Mouse (Mus musculus): ENCODE data around the gene Peg10. TPM values are rescaled to one million over a fixed set of nuclear protein-coding genes. Genes with fewer than 3 reads are reported as not detected.
A peak's percentile ranks its signal among the peaks of the same experiment; 100 is the strongest.
"Not testable (repeated sequence)": the region's sequence is repeated elsewhere in the genome, so short reads cannot be mapped to it uniquely, and the experiment has no call there.

Gene Peg10
- polyA plus RNA-seq, 1 experiment from 2014 or later: 9.8 TPM

DNA sequence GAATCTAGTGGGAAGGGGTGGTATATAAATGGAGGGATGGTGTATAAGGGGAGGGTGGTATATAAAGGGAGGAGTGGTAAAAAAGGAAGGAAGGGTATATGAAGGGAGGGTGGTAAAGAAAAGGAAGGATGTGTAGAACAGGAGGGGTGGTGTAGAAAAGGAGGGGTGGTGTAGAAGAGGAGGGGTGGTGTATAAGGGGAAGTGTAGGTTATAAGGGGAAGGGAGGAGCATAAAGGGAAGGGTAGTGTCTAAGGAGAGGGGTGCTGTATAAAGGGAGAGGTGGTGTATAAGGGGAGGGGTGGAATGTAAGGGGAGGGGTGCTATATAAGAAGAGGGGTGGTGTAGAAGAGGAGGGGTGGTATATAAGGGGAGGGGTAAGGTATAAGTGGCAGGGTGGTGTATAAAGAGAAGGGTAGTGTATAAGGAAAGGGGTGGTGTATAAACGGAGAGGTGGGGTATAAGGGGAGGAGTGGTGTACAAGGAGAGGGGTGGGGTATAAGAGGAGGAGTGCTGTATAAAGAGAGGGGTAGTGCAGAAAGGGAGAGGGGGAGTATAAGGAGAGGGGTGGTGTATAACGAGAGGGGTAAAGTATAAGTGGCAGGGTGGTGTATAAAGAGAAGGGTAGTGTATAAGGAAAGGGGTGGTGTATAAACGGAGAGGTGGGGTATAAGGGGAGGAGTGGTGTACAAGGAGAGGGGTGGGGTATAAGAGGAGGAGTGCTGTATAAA, 14.5 kb downstream of the Peg10 start:
- not testable (repeated sequence) for H3K4me1 ChIP-seq (ENCODE audit: control insufficient read depth, insufficient read depth, low read length); H3K9me3 ChIP-seq (replicated peaks; ENCODE audit: control insufficient read depth, low read length); H3K36me3 ChIP-seq (ENCODE audit: control insufficient read depth, insufficient read depth, low read length); H3K4me3 ChIP-seq (ENCODE audit: low read depth, low read length); H3K27me3 ChIP-seq (replicated peaks; ENCODE audit: control insufficient read depth, insufficient read depth, low read length); ATAC-seq; H3K4me2 ChIP-seq (ENCODE audit: low read length); DNase-seq (ENCODE audit: low spot score); H3K9ac ChIP-seq (ENCODE audit: low read length); H3K27ac ChIP-seq (ENCODE audit: low read depth, low read length)
- WGBS: 41% methylated on average over 3 of the region's 3 CpGs

DNA sequence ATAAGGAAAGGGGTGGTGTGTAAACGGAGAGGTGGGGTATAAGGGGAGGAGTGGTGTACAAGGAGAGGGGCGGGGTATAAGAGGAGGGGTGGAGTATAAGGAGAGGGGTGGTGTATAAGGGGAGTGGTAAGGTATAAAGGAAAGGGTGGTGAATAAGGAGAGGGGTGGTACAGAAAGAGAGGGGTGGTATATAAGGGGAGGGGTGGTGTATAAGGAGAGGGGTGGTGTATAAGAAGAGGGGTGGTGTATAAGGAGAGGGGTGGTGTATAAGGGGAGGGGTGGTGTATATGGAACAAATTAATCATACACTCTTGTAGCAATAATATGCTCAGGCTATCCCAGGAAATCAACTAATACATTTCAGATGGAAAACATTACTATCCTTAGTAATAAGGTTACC, 15.1 kb downstream of the Peg10 start:
- no peaks in the 10 kb centered on the region for H3K4me1 ChIP-seq (ENCODE audit: control insufficient read depth, insufficient read depth, low read length)
- ATAC-seq: peak; percentile 96
- WGBS: 49% methylated on average over 2 of the region's 2 CpGs

DNA sequence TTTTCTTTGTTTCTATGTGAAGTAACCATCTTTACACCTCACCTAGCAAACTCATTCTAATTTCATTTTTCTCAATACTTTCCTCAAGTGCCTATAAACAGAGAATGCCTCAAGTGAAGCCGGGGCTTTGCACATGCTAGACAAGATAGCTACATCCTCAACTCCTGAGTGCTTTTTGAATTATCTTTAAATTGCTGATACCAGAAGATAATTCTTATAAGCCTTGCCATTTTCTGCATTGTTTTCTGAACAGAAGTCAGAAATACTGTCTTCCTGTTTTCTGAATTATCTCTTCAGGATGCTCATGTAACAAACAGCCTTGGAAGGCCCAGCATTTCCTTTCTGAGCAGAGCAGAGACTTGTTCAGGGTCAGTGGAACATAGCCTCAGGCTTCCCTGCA, 49.2 kb downstream of the Peg10 start:
- no peak overlapping the region for H3K27ac ChIP-seq (ENCODE audit: low read depth, low read length)
- H3K27me3 ChIP-seq (replicated peaks; ENCODE audit: control insufficient read depth, insufficient read depth, low read length): no peaks in the 10 kb centered on the region
- H3K9me3 ChIP-seq (replicated peaks; ENCODE audit: control insufficient read depth, low read length): no peaks in the 10 kb centered on the region; the same call in 1 of the 2 replicates
- no peak overlapping the region for H3K4me3 ChIP-seq (ENCODE audit: low read depth, low read length)
- H3K4me1 ChIP-seq (ENCODE audit: control insufficient read depth, insufficient read depth, low read length): no peaks in the 10 kb centered on the region
- no peak for ATAC-seq
- no peak overlapping the region for H3K4me2 ChIP-seq (ENCODE audit: low read length)
- 98% methylated on average over 1 of the region's 1 CpGs for WGBS
- no peak overlapping the region for H3K9ac ChIP-seq (ENCODE audit: low read length)
- DNase-seq (ENCODE audit: low spot score): no peak
- no peaks in the 10 kb centered on the region for H3K36me3 ChIP-seq (ENCODE audit: control insufficient read depth, insufficient read depth, low read length)

More for the DNA sequence above, 15.1 kb downstream of the Peg10 start:
- Histone ChIP-seq H3K27ac (ENCODE audit: low read depth, low read length) (no peak overlapping the region), H3K9ac (ENCODE audit: low read length) (no peak overlapping the region), H3K4me2 (ENCODE audit: low read length) (no peak overlapping the region), H3K4me3 (ENCODE audit: low read depth, low read length) (no peak overlapping the region), H3K27me3 (replicated peaks; ENCODE audit: control insufficient read depth, insufficient read depth, low read length) (no peaks in the 10 kb centered on the region), H3K9me3 (replicated peaks; ENCODE audit: control insufficient read depth, low read length) (no peaks in the 10 kb centered on the region), H3K36me3 (ENCODE audit: control insufficient read depth, insufficient read depth, low read length) (no peaks in the 10 kb centered on the region)
- no peak for DNase-seq (ENCODE audit: low spot score)

DNA sequence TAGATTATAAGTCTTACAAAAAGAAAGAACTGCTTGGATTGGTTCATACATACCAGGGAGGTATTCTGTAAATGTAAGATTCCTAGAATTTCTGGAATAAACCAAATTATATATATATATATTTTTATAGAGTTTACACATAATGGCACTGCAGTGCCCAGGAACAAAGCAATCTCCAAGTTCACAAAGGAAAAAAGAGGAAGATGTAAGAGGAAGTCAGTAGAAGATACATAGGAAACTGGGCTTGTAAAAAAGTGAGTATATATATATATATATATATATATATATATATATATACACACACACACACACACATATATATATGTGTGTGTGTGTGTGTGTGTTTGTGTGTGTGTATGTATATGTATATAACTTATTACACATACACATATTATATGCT, 50.2 kb downstream of the Peg10 start:
- H3K9ac ChIP-seq (ENCODE audit: low read length); H3K27ac ChIP-seq (ENCODE audit: low read depth, low read length); H3K36me3 ChIP-seq (ENCODE audit: control insufficient read depth, insufficient read depth, low read length); H3K4me3 ChIP-seq (ENCODE audit: low read depth, low read length); H3K9me3 ChIP-seq (replicated peaks; ENCODE audit: control insufficient read depth, low read length); ATAC-seq; H3K4me2 ChIP-seq (ENCODE audit: low read length); DNase-seq (ENCODE audit: low spot score); H3K4me1 ChIP-seq (ENCODE audit: control insufficient read depth, insufficient read depth, low read length); H3K27me3 ChIP-seq (replicated peaks; ENCODE audit: control insufficient read depth, insufficient read depth, low read length): not testable (repeated sequence)

DNA sequence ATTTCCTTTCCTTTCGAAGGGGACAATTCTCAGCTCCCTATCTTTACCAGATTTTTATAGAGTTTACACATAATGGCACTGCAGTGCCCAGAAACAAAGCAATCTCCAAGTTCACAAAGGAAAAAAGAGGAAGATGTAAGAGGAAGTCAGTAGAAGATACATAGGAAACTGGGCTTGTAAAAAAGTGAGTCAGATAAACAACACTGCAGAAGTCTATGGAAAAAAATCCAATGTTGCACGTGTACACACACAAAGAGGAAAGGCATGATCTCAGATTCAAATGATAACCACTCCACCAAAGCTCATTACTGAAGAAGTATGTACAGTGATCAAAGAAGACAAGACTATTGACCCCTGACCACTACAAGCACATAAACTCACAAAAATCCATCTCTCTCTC, 51.3 kb downstream of the Peg10 start:
- no peak for DNase-seq (ENCODE audit: low spot score)
- 86% methylated on average over 2 of the region's 2 CpGs for WGBS
- no peaks in the 10 kb centered on the region for H3K27me3 ChIP-seq (replicated peaks; ENCODE audit: control insufficient read depth, insufficient read depth, low read length)
- no peaks in the 10 kb centered on the region for H3K36me3 ChIP-seq (ENCODE audit: control insufficient read depth, insufficient read depth, low read length)
- H3K4me2 ChIP-seq (ENCODE audit: low read length): no peak overlapping the region
- H3K9ac ChIP-seq (ENCODE audit: low read length): no peak overlapping the region
- H3K27ac ChIP-seq (ENCODE audit: low read depth, low read length): no peak overlapping the region
- no peak overlapping the region for H3K4me3 ChIP-seq (ENCODE audit: low read depth, low read length)
- no peak for ATAC-seq
- H3K9me3 ChIP-seq (replicated peaks; ENCODE audit: control insufficient read depth, low read length): no peaks in the 10 kb centered on the region; the same call in 1 of the 2 replicates
- H3K4me1 ChIP-seq (ENCODE audit: control insufficient read depth, insufficient read depth, low read length): no peaks in the 10 kb centered on the region

DNA sequence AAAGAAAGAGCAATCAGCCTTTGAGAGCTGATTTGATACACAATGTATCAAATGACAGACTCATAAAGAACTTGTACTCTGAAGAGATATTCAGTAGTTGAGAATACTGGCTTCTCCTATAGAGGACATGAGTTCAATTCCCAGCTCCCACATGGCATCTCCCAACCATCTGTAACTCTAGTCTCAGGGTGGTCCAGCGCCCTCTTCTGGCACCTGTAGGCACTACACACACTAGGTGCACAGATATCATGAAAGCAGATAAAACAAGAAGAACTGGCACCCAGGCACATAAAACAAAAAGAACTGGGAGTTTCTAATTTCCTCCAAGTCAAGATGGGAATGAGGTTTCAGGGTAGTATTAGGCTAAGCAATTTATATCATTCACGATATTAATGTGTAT, 52.3 kb downstream of the Peg10 start:
- no peak overlapping the region for H3K27ac ChIP-seq (ENCODE audit: low read depth, low read length)
- DNase-seq (ENCODE audit: low spot score) (no peak), ATAC-seq (no peak)
- no peak overlapping the region for H3K4me2 ChIP-seq (ENCODE audit: low read length)
- H3K9me3 ChIP-seq (replicated peaks; ENCODE audit: control insufficient read depth, low read length): no peaks in the 10 kb centered on the region; the same call in 1 of the 2 replicates
- H3K27me3 ChIP-seq (replicated peaks; ENCODE audit: control insufficient read depth, insufficient read depth, low read length): no peaks in the 10 kb centered on the region
- H3K4me1 ChIP-seq (ENCODE audit: control insufficient read depth, insufficient read depth, low read length): no peaks in the 10 kb centered on the region
- H3K4me3 ChIP-seq (ENCODE audit: low read depth, low read length): no peak overlapping the region
- WGBS: 80% methylated on average over 2 of the region's 2 CpGs
- H3K9ac ChIP-seq (ENCODE audit: low read length): no peak overlapping the region
- H3K36me3 ChIP-seq (ENCODE audit: control insufficient read depth, insufficient read depth, low read length): no peaks in the 10 kb centered on the region

DNA sequence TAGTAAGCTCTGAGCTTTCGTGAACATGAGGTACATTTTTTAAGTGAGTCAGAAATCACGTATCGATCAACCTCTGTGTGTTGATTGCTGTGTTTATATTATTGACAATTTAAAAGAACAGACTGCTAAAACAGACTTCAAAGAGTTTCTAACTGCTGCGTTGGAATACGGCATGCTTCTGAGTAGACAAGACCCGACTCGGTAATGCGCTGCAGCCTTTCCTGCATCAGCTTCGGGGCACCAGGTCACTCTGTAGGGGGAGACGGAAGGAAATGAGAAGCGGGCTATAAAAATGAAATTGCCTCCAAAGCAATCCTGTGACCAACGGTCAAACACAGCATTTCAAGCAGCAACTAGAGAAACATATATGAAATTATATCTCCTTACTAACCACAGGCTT, 59.9 kb downstream of the Peg10 start:
- H3K4me1 ChIP-seq (ENCODE audit: control insufficient read depth, insufficient read depth, low read length): no peaks in the 10 kb centered on the region
- 85% methylated on average over 12 of the region's 12 CpGs for WGBS
- no peak overlapping the region for H3K4me2 ChIP-seq (ENCODE audit: low read length)
- no peak overlapping the region for H3K27ac ChIP-seq (ENCODE audit: low read depth, low read length)
- H3K9ac ChIP-seq (ENCODE audit: low read length): no peak overlapping the region
- DNase-seq (ENCODE audit: low spot score) (no peak), ATAC-seq (no peak)
- H3K4me3 ChIP-seq (ENCODE audit: low read depth, low read length): no peak overlapping the region
- H3K27me3 ChIP-seq (replicated peaks; ENCODE audit: control insufficient read depth, insufficient read depth, low read length): no peaks in the 10 kb centered on the region
- no peaks in the 10 kb centered on the region for H3K36me3 ChIP-seq (ENCODE audit: control insufficient read depth, insufficient read depth, low read length)
- no peaks in the 10 kb centered on the region for H3K9me3 ChIP-seq (replicated peaks; ENCODE audit: control insufficient read depth, low read length)

Other genes with a start within 250 kb of the Peg10 start
- 32.8 and 57.9 TPM in 2 replicates for gene Col1a2, start 242.5 kb upstream of the Peg10 start, polyA plus RNA-seq (2014; fragmentation: Nextera tagmentation; extraction: Ambion mirVana)
- 41.8 and 43.5 TPM in 2 replicates for gene Casd1, start 146.5 kb upstream of the Peg10 start, polyA plus RNA-seq (2014; fragmentation: Nextera tagmentation; extraction: Ambion mirVana)
- 48.0 and 48.3 TPM in 2 replicates for gene Sgce, start 99 bp upstream of the Peg10 start, polyA plus RNA-seq (2014; fragmentation: Nextera tagmentation; extraction: Ambion mirVana)
- gene Ppp1r9a, start 155.6 kb downstream of the Peg10 start, polyA plus RNA-seq (2014; fragmentation: Nextera tagmentation; extraction: Ambion mirVana): 21.3 and 29.0 TPM in 2 replicates